Comparison of ENCODE assay signal across 21 mouse cellular contexts in genomic region chr13:120099327-120099726, GRCm38 (mm10). TPM values are rescaled to one million over a fixed set of nuclear protein-coding genes. Genes with fewer than 3 reads are reported as not detected.
ATAC-seq lines count a peak whose summit lies in the region.
"Had no signal": no experiment of that assay in that cellular context is flagged by ENCODE, and none has a peak within 500 bp of the region (broad histone marks: within the 10 kb centered on the region; RNA-seq: fewer than 3 reads in every experiment).

No protein-coding gene starts in this region.

- ATAC-seq in activated CD4-positive, CD25-positive, alpha-beta regulatory T cell, adult 4 months: peak; percentile 55
- 0 out of 2 replicates have a peak, but pooled peaks have one; percentile 41 for ATAC-seq in frontal cortex, adult (ENCODE audit: low TSS enrichment)
- ATAC-seq in hematopoietic stem cell, adult 5-6 weeks (replicated peaks in 1 of 2; ENCODE audit: insufficient read depth in 1 of 2, low FRiP score in 2 of 2, low TSS enrichment in 1 of 2, low read depth in 1 of 2, poor library complexity in 2 of 2, severe bottlenecking in 2 of 2): peak; percentile 33 to 40; a peak in 3 of 4 replicates
- ATAC-seq in megakaryocyte, adult 5-6 weeks (ENCODE audit: poor library complexity, severe bottlenecking): peak; percentile 51; the same call in 1 of the 2 replicates
- ATAC-seq in monocyte, adult 5-6 weeks (replicated peaks; ENCODE audit: insufficient number of reproducible peaks, low FRiP score, low TSS enrichment, poor library complexity, severe bottlenecking): peak; percentile 60
- peak; percentile 57; the same call in 1 of the 2 replicates for ATAC-seq in neutrophil, adult 5-6 weeks (ENCODE audit: extremely low read depth, insufficient number of reproducible peaks, low FRiP score, poor library complexity, severe bottlenecking)

RNA-seq across cellular contexts. Expression of gene Gm20767, which starts 40.7 kb away (rescaled TPM):
- not detected for polyA plus RNA-seq in activated CD4-positive, CD25-positive, alpha-beta regulatory T cell, adult 4 months (2017; shearing (Covaris generic))
- not detected in 2 replicates for total RNA-seq in hematopoietic stem cell, adult 5-6 weeks (2017)
- not detected in 2 replicates for total RNA-seq in megakaryocyte, adult 5-6 weeks (2015)
- not detected in 2 replicates for total RNA-seq in megakaryocyte, adult 5-6 weeks (2017)
- total RNA-seq in monocyte, adult 5-6 weeks (2017): not detected in 3 replicates
- total RNA-seq in neutrophil, adult 5-6 weeks (2017): not detected in 2 replicates
- total RNA-seq: adrenal gland, adult 2 months; adrenal gland, postnatal 10 days; adrenal gland, postnatal 25 days; adrenal gland, postnatal 4 days; forebrain, postnatal 0 days; G1E had no signal
- polyA plus RNA-seq: adrenal gland, adult 2 months; brain, embryonic 14.5 days; cortical plate, adult 2 months; embryonic facial prominence, embryonic 10.5 days; embryonic facial prominence, embryonic 12.5 days; embryonic facial prominence, embryonic 14.5 days; forebrain, embryonic 11.5 days; forebrain, embryonic 13.5 days; forebrain, embryonic 15.5 days; forebrain, postnatal 0 days; G1E had no signal

RNA-seq across cellular contexts. Expression of gene Gm21188, which starts 47.3 kb away (rescaled TPM):
- 1 to 10 TPM in 1 of 2 experiments, not detected in 1; 1.6 TPM for polyA plus RNA-seq in activated CD4-positive, CD25-positive, alpha-beta regulatory T cell, adult 4 months (2017; shearing (Covaris generic))
- total RNA-seq in hematopoietic stem cell, adult 5-6 weeks (2017): 3.9 and 8.6 TPM in 2 replicates
- total RNA-seq in megakaryocyte, adult 5-6 weeks (2015): 248 and 273 TPM in 2 replicates
- 152 and 161 TPM in 2 replicates for total RNA-seq in megakaryocyte, adult 5-6 weeks (2017)
- 136 to 183 TPM (median 179 TPM) in 3 replicates for total RNA-seq in monocyte, adult 5-6 weeks (2017)
- total RNA-seq in neutrophil, adult 5-6 weeks (2017): 10.2 and 18.7 TPM in 2 replicates
- total RNA-seq: adrenal gland, adult 2 months; forebrain, postnatal 0 days had no signal
- polyA plus RNA-seq: adrenal gland, adult 2 months; brain, embryonic 14.5 days; C2C12; cortical plate, adult 2 months; embryonic facial prominence, embryonic 10.5 days; embryonic facial prominence, embryonic 12.5 days; forebrain, embryonic 11.5 days; forebrain, embryonic 13.5 days; forebrain, embryonic 15.5 days; forebrain, postnatal 0 days had no signal

Comparison
In these comparisons a context has a peak if more than half of its experiments do, and no peak if none do; other contexts are left out.
1. Peak in every context shown above with its lines: ATAC-seq.